Mouse (Mus musculus) erythroblast, embryonic 14.5 days (primary cell): ENCODE data around the gene Mfsd2a.

Experiments
- GATA1 ChIP-seq: IDR thresholded peaks from 2 replicates; pipeline ENCODE4 v1.6.1; 2012; ENCODE audit warnings: low read length, inconsistent platforms, mixed read lengths
- TAL1 ChIP-seq: IDR thresholded peaks from 3 replicates; pipeline ENCODE4 v1.6.1; 2012; ENCODE audit warnings: low read length, inconsistent platforms, mixed read lengths

DNA sequence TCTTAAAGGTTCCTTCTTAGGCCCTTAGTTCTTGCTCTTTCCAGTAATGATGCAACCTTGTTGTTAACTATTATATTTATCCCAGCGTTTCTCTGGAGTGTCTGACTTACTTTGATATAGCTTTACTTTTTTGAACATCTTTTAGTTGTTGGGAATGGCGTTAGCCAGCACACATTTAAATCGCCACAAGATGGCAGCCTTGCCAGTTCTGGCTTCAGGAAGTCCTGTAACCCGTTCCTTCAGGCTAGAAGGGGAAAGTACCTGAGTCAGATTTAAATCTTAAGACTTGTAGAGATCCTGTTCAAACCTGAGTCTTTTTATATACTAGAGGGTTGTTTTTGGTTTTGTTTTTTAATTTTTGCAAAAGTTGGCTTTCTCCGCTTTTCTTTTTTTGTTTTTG is 62.7 kb downstream of the Mfsd2a start:
- TF ChIP-seq GATA1 = no peak
- no peak for TF ChIP-seq TAL1
